Mouse (Mus musculus) embryo, embryonic 10.5 days (tissue): ENCODE measurements around the gene Tssk2.

Experiments used
- DNase-seq: peaks from one replicate; pipeline ENCODE4 v3.0.0-alpha.2; 2015; ENCODE audit warnings: low spot score

Gene Tssk2

DNA sequence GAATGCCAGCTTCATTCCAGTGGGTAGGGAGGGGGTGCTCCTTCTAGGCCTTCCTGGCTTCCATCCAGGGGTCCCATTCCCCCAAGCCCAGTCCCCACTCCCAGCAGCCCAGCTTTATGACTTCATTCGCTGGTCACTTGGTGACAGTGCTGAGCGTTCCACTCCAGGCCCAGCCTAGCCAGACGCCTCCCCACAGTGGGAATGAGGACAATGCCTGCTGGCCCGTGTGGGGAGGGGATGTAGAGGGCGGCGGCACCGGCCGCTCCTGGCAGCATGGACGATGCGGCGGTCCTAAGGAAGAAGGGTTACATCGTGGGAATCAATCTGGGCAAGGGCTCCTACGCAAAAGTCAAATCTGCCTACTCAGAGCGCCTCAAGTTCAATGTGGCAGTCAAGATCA lies at the start of gene Tssk2, which contains the start of gene Dgcr2:
Gene Tssk2, plus strand, starts transcription at position 176 of the 400 bp plus-strand sequence.
Gene Dgcr2, minus strand, starts transcription at position 101 of the 400 bp plus-strand sequence.
- no peak for DNase-seq

DNA sequence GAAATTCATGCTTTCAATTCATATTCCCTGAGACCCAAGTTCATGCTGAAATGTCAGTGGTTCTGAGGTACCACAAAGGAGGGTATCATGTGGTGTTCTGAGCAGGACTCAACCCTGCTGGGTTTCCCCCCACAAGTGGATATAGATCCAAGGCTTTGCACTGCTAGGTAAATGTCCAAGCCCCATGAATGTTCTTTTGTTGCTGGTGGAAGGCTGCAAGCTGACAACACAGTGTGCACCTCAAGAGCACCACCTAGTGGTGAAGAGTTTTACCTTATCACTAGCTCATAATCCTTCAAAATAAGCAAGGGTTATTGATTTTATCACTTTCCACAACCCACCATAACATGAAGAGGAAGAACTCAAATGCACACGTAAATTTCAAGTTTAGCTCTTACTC lies 49.5 kb upstream of the Tssk2 start:
- DNase-seq, result peak; percentile 84

DNA sequence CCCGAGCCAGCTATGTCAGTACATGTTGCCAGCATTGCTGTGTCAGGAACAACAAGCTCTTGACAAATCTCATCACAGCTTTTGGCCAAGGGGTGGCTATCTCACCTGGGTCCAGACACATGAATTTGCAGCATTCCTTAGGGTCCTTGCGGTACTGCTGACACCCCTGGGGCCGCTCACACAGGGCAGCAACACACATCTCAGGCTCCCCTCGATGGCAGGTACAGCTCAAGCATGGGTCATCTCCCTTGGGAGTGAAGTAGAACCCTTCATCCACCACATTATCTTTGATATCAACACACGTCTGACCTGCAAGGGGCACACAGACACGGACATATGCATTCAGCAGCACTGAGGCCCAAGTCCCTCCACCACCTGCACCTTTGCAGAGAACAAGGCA lies 49.0 kb upstream of the Tssk2 start:
- no peak for DNase-seq

DNA sequence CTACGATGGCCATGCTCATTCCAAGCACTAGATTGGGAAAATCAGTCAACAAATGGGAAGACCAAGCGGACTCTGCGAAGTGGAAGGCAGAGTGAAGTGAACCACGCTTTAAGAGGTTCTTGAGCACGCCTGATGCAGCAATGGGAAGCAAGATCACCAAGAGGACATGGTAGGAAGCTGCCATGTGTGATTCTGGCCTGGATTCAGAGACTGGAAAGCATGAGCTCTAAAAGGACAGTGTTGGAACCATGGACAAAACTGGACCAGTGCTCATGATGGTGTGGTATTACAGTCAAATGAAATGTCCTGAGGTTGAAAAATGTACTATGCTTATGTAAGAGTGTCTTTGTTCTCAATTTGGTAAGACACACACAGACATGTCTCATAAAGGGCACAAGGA lies 47.1 kb upstream of the Tssk2 start:
- no peak for DNase-seq

DNA sequence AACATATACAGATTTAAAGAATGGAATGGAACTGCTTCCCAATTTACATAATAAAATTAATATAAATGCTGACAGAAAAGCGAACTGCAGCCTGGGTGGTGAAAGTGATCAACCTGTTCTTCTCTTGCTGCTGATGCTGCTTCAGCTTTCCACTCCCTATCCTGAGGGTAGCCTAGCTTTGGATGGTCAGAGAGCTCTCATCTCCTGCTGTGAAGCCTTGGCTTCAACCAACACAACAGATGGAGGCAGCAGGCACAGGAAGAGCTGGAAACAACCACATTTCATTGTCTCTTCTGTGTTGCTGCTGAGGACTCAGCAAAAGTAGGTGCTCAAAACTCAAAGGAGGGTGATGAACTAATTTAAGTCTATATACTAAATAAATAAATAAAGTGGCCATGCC lies 46.6 kb upstream of the Tssk2 start:
- DNase-seq, result no peak

DNA sequence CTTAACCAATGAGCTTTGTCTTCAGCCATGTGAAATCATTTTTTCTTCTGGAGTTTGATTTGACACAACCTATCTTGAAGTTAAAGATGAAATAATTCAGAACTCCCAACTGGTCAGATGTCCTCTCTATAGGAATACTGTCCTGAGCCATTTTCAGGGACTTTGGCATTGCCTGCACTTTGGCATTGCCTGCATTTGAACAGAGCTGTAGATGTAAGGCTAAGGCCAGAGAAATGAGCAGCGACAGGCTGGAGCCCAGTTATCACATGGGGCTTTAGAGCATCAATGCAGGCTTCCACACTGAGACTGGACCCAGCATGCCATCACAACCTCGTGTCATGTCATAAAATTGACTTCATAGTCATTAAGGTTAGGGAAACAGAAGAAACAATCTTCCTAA lies 45.2 kb upstream of the Tssk2 start:
- no peak for DNase-seq

DNA sequence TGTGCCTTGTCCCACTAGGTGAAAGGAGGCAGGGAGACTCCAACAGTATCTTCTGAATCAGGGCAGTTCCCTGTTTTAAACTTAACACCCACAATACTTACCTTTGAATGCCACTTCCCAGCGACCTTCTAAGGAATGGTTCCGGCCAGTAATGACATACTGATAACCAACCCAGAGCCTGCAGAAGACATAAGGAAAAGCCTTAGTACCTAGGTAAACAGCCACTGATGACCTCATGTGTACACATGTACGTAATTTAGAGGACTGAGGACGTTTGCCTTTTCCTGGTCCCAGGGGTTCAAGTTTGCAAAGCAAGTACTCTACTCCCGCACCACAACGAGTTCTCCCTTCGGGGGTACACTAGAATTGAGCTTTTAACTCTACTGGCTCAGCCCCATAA lies 41.3 kb upstream of the Tssk2 start:
- no peak for DNase-seq

DNA sequence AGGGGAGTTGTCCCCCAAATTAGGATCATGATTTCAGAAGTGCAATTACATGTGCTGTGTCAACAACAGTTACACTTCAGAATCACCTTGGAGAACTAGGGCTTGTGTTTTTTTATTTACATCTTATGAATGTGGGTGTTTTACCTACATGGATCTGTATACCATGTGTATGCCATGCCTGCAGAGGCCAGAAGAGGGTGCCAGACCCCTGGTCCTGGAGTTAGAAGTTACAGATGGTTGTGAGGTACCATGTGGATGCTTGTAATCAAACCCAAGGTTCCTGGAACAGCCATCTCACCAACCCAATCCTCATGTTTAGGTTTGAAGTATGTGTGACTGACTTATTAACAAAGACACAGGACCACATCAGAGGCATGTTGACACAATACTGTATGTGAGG lies 39.8 kb upstream of the Tssk2 start:
- DNase-seq, result peak; percentile 40

DNA sequence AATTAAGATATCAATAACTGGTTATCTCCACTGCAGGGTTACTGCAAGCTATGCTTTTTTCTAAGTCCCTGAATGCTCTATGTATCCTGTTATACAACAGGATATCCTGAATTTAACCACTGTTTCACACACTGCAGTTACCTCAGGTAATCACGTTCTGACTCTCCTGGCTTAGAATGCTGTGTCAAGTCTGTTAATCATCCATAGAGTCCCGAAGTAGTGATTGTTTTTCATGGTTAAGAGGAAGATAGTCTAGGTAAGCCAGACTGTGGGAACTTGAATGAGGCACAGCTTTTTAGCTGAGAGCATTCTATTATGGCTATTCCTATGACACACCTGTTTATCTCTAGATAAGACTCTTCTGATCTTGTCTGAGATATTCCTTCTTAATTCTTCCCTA lies 33.1 kb upstream of the Tssk2 start:
- DNase-seq, result no peak

DNA sequence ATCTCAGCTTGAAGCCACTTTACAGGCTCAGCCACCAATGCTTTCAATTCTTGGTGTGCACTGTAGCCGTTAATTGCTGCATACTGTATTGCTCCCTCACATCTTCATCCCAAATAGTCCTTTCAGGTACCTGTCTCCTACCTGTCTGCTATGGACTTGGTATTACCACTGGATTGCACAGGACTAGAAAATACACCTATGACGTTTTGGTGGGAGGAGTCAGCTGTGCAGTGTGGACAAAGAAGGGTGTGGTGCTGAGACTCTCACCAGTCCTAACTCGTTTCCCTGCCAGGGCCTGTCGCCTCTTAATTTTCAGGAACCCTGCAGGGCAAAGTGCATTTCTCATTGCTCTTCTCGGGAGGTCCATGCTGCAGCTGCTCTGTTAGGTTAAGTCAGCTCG lies 32.7 kb upstream of the Tssk2 start:
- DNase-seq, result no peak

DNA sequence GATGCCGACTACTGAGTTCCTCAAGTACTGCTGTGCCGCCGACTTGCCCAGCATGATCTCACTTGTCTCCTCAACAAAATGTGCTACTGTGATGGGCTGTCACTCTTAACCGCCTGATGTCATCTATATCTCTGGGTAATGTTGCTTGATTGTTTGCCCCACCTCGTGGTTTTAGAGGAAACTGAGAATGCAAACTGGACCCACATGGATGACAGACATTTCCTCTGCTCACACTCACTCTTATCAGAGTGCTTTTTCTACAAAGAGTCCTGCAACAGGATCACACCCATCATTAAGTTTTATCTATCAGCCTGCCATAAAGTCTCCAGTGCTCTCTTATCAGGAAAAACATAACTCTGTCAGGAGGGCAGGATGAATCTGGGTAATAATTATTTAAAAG lies 27.2 kb upstream of the Tssk2 start:
- no peak for DNase-seq

DNA sequence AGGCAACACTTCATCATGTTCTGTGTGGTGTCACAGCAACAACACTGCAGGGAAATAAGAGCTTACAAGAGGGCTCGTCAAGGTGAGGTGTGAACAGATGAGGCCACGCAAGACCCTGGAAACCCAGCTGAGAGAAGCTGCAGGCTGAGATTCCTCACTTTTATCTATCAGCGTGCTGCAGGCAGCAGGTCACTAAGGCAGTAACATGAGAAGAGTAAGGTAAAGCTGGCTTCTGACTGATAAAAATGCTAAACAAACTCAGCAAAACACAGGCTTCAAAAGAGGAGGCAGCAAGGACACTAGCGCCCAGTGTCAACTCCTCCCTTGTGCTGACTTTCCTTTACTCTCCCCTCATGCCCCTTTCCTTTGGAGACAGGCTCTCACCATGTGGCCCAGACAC lies 25.4 kb upstream of the Tssk2 start:
- DNase-seq, result no peak

DNA sequence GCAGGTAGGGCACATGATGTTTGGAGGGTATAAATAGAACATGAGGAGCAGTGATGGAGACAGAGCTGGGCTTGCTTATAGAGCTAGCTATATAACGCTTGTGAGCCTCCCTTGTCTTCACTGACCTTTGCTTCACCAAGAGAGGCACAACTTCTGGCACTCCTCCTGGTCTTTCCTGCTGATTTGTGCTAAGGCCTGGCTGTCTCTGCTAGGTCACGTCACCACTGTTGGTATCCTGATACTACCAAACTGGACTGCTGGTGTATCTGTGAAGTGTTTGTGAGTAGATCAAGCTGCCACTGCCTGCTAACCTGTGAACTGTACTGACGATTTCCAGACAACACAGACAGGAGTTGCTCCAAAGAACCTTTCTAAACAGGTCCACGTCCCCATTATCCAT lies 23.3 kb upstream of the Tssk2 start:
- no peak for DNase-seq

DNA sequence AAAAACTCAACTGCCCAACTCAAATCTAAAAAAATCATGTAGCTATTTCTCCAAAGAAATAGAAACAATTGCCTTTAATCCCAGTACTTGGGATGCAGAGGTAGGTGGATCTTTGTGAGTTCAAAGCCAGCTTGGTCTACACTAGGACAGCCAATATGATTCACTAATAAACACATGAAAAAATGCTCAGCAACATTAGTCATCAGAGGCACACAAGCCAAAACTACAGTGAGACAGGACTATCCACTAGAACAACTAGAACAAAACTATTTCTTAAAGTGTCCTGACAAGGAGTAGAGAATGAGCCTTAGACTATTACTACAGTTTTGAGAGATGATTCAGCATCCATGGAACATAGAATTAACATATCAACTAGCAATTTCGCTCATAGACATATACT lies 22.3 kb upstream of the Tssk2 start:
- DNase-seq, result no peak

DNA sequence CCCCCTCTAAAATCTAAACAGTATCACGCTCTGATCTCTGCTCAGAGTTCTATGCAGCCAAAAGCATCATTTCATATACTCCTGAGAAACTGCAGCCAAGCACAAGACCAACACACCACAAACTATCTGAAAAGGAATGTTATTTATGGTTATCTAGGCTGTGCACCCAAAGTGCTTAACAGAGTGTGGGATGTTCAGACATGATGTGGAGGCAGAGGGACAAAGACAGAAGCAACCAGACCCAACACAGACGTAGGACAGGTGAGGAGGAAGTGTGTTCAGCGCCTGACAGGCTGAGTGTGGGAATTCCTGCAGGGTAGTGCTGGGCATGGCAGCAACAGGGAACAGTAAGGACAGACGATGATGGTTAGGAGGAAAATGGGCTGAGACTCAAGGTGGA lies 18.9 kb upstream of the Tssk2 start:
- DNase-seq, result no peak

DNA sequence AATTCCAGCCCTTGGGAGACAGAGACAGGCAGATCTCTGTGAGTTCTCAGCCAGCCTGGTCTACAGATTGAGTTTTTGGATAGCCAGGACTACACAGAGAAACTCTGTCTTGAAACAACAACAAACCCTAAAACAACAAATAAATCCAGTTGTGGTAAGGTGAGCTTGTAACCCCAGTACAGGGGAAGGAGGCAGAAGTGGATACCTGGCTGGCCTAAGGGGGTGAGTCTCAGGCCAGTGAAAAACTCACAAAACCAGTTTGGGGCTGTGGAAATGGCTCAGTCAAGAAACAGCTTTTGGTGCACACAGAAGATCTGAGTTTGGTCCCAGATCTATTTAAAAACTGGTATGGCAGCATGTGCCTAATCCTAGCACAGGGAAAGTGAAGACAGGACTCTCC lies 16.2 kb upstream of the Tssk2 start:
- DNase-seq, result no peak

DNA sequence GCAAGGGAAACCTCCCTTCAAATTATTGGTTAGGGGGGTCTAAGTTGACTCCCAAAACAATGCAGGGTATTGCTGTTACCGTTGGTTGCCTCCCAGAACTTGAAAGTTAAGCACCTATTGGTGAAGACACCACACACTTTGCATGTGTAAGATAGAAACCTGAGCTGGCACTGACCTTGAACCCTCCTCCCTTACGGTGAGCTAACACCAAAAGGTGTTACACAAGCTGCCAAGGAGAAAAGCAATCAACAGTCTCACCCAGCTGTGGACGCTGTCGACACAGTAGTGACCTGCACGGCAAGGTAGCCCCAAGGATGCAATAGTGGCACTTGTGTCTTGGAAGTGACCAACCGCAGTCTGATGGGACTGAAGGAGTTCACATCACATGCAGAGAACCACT lies 14.3 kb upstream of the Tssk2 start:
- no peak for DNase-seq

DNA sequence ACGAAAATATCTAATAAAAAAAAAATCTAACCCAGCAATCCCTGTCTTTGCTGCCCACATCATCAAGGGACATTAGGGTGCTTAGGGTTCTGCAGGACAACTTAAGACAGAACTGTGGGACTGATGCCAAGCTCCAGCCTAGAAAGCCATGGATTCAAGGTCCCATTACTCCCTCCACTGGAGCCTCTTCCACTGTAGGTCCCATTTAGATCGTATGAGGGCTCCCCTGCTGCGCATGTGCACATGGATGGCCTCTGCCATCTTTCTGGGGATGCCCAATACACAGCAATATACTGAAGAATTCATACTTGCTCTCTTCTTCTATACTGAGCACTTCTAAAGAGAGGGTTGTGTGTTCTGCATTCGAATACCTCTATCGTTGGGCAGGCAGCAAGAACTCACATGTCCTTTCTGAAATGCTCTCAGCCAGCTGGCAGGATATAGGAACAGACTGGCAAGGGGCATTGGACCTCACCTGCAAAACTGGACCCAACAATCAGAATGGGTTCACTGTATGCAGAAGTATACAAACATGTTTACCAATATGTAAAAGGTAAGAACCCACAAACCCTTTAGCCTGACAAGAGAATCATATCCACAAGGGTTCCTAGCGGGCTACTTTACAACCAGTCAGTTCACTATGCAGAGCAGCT lies 8.6 kb upstream of the Tssk2 start:
- DNase-seq, result no peak

DNA sequence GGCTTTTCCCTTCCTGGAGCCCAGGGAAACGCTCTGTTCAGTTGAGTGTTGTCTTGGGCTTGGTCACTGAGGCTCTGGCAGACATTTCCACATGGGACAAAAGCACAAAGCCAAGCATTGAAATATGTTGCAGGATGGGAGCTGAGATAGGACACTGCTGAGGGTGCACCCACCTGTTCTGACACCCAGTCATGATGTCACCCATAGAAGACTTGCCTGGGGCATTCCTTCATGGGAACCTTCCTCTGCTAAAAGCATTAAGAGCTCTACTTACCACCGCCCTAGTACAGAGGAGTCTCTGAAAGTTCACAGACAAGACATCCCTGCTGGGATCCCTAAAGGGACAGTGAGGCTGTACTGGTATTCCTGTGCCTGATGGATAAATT lies 8.1 kb upstream of the Tssk2 start:
- no peak for DNase-seq

DNA sequence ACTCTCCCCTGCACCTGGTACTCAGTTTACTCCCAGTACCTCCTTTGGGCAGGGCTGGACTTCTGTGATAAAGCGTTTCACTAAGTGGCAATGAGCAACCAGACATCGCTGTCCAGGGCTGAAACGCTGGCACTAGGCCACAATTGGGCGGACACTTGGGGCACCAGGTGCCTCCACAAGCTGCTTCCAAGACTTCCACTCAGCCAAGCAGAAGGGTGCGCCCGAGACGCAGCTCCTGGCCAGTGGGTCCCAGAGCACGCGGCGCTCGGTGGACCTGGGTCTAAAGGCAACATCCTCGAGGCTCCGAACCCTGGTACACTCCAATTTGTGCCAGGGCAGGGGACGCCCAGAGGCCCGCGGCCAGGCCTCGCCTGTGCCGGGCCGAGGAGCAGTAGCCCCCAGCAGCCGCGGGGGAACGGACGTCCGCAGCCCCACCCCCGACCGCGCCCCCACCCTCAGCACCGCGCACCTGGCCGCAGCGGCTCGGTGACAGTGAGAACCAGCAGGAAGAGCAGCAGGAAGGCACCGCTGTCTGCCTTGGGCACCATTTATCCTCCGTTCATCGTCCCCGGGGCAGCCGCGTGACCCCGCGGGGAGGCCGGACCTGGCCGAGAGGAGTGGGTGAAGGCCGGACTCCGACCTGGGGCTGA lies 7.4 kb upstream of the Tssk2 start:
- DNase-seq, result peak; percentile 46

DNA sequence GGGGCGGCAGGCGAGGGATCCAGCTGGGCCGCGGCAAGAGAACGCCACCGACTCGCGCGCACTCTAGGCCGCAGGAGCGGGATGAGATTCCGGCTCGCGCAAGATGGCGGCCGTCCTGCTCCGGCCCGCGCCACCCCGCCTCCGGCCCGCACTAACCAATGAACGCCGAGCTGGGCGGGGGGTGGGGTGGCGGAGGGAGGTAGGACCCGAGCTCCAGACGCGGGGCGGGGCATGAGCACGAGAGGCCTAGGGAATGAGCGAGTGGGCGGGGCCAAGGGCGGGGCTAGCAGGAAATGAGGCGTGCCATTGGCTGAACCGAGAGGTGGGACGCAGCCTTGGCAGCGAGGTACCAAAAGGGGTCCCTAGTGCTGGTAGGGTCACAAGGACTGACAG lies 6.9 kb upstream of the Tssk2 start, which contains the start of gene Gm20518:
Gene Gm20518, minus strand, starts transcription at position 105 of the 393 bp plus-strand sequence.
- DNase-seq, result peak; percentile 100

DNA sequence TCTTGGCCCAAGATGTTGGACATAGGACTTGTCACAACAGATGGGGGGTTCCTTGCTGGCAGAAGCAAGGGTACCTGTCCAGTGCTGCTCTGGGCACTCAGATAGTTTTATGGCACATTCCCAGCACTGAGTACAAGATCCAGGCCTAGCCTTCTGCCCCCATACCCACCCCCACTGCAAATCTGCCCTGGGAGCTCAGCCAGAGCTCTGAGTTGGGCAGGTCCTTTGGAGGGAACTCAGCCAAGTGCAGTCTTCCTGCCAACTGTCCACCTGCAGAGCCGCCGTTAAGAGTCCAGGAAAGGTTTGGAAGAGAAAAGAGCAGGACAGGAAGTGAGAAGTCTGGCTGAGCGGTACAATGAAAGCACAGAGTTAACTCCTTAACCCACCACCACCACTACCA lies 5.8 kb upstream of the Tssk2 start:
- DNase-seq, result no peak

DNA sequence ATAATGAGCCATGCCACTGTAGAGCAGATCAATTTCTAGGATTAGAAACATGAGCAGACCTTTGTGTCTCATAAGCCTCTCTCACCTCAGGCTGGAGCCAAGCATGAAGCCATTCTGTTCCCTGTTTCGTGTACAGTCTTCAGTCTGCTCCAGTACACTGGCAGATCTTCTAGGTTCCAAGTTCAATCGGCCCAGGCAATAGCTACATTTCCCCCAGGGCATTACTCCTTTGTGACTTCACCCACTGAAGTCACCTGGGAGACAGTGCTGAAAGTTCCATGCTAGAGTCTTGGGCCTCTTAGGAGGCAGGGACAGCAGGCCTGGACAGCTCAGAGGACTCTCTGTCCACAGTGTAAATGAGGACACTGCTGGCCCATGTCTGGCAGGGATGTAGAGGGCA lies 4.5 kb upstream of the Tssk2 start, which contains the start of gene Tssk1:
Gene Tssk1, plus strand, starts transcription at position 301 of the 400 bp plus-strand sequence.
- no peak for DNase-seq

DNA sequence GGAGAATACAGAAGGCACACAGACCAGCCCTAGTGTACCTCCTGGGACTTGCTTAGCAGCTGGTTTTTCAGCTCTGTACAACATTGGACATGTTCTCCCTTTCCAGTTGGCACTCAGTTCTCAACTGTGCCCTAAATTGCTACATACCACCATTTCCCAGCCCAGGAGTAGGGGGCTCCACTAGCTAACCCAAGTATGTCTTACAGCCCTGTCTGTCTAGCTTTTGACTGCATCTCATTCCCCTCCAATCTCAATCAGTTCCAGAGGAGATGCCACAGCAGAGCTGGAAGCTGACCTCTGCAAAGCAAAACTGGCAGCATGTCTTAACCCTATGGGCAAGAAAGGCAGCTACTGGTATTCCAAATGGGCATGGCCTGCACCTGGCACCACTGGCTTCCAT lies 2.3 kb upstream of the Tssk2 start:
- no peak for DNase-seq
